Mouse (Mus musculus) heart, embryonic 11.5 days (tissue): ENCODE data around the gene Gtf3c6. TPM values are rescaled to one million over a fixed set of nuclear protein-coding genes. Genes with fewer than 3 reads are reported as not detected.
"Not testable (repeated sequence)": the region's sequence is repeated elsewhere in the genome, so short reads cannot be mapped to it uniquely, and the experiment has no call there.

Experiments
- ATAC-seq: fragments of 200-750 bp; cut with Nextera tagmentation; replicated peaks from 2 replicates; pipeline ENCODE4 v1.8.0; 2017; ENCODE audit warnings: moderate library complexity; ENCODE audit not compliant: insufficient number of reproducible peaks, low FRiP score, low TSS enrichment
- H3K27ac ChIP-seq: fragments of 300-500 bp; sonication (generic); 2 replicates; pipeline ENCODE4 v1.5.1; 2014; ENCODE audit warnings: mild to moderate bottlenecking, low read depth, low read length
- H3K27me3 ChIP-seq: fragments of 300-500 bp; sonication (generic); 2 replicates; pipeline ENCODE4 v1.6.1; 2014; ENCODE audit warnings: mild to moderate bottlenecking, low read length, mixed read lengths; ENCODE audit not compliant: control insufficient read depth, insufficient read depth
- H3K36me3 ChIP-seq: fragments of 300-500 bp; sonication (generic); 2 replicates; pipeline ENCODE4 v1.6.1; 2014; ENCODE audit warnings: mild to moderate bottlenecking, low read length, moderate library complexity, mixed read lengths; ENCODE audit not compliant: control insufficient read depth, insufficient read depth
- H3K4me1 ChIP-seq: fragments of 300-500 bp; sonication (generic); 2 replicates; pipeline ENCODE4 v1.6.1; 2014; ENCODE audit warnings: low read length; ENCODE audit not compliant: control insufficient read depth, insufficient read depth
- H3K4me2 ChIP-seq: fragments of 300-500 bp; sonication (generic); 2 replicates; pipeline ENCODE4 v1.6.1; 2014; ENCODE audit warnings: mild to moderate bottlenecking, moderate library complexity
- H3K4me3 ChIP-seq: fragments of 300-500 bp; sonication (generic); 2 replicates; pipeline ENCODE4 v1.5.1; 2014; ENCODE audit warnings: low read depth, low read length
- H3K9ac ChIP-seq: fragments of 300-500 bp; sonication (generic); 2 replicates; pipeline ENCODE4 v1.6.1; 2014; ENCODE audit warnings: mild to moderate bottlenecking, low read depth, low read length, moderate library complexity
- H3K9me3 ChIP-seq: fragments of 300-500 bp; sonication (generic); replicated peaks from 2 replicates; pipeline ENCODE4 v1.6.1; 2016; ENCODE audit warnings: low read length; ENCODE audit not compliant: control insufficient read depth
- WGBS: fragments of 180-500 bp; shearing (Covaris S2); extraction: QIAGEN DNeasy Blood & Tissue Kit; methylation state at CpG from one replicate; pipeline ENCODE4 v1.1.7; 2014; ENCODE audit not compliant: insufficient replicate concordance; 5-methylcytosine and 5-hydroxymethylcytosine counted together
- polyA plus RNA-seq: library from polyadenylated mRNA; unstranded; fragments of >200 nt; fragmentation: Nextera tagmentation; extraction: Ambion mirVana; gene quantifications from 2 replicates; pipeline ENCODE4 v1.2.1, GENCODE M21; 2014

Gtf3c6 gene
- polyA plus RNA-seq, result 91.9 and 105 TPM in 2 replicates

GRCm38 (mm10) chr10:40257414-40258255 lies at the start of gene Gtf3c6:
Gtf3c6 (minus strand) TSS chr10:40258108.
- peak within 1 kb of the TSS; percentile 95 for H3K27ac ChIP-seq
- H3K9me3 ChIP-seq, result no peaks in the 10 kb centered on the region
- peak within 1 kb of the TSS; percentile 89 for H3K4me2 ChIP-seq
- peak within 1 kb of the TSS; percentile 73 for H3K4me3 ChIP-seq
- H3K36me3 ChIP-seq, result peaks cover 11% of the 10 kb centered on the region
- H3K4me1 ChIP-seq, result peaks cover 4% of the 10 kb centered on the region
- no peaks in the 10 kb centered on the region for H3K27me3 ChIP-seq
- under 1% methylated on average over 43 of the region's 43 CpGs for whole genome bisulfite sequencing
- peak; percentile 47; the same call in 1 of the 2 replicates for ATAC-seq
- peak within 1 kb of the TSS; percentile 90 for H3K9ac ChIP-seq

DNA sequence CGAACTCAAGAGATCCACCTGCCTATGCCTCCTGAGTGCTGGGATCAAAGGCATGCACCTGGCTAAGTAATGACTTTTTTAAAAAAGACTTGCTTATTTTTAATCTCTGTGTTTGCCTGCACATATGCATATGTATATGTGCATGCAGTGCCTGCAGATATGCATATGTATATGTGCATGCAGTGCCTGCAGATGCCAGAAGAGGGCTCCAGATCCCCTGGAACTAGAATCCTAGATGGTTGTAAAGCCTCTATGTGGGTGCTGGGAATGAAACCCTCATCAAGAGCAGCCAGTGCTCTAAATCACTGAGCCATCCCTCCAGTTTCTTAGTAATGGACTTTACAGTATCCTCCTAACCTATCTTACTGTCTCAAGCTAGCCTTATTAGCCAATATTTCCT lies 48.1 kb upstream of the Gtf3c6 start:
- no peak for ATAC-seq
- WGBS, result 84% methylated on average over 1 of the region's 1 CpGs

GRCm38 (mm10) chr10:40302140-40302985 lies 44.5 kb upstream of the Gtf3c6 start, which contains the start of gene Amd1:
Amd1 (minus strand) TSS chr10:40302186.
- H3K4me1 ChIP-seq, result peaks cover 16% of the 10 kb centered on the region; the same call in 1 of the 2 replicates
- peak within 1 kb of the TSS; percentile 96 for H3K9ac ChIP-seq
- H3K27me3 ChIP-seq, result no peaks in the 10 kb centered on the region
- H3K4me3 ChIP-seq, result peak within 1 kb of the TSS; percentile 100
- no peaks in the 10 kb centered on the region for H3K36me3 ChIP-seq
- H3K9me3 ChIP-seq, result peaks cover 3% of the 10 kb centered on the region; the same call in 1 of the 2 replicates
- peak within 1 kb of the TSS; percentile 88 for H3K4me2 ChIP-seq
- under 1% methylated on average over 55 of the region's 55 CpGs for WGBS
- peak; percentile 94 for ATAC-seq
- peak within 1 kb of the TSS; percentile 98 for H3K27ac ChIP-seq

More for the DNA sequence above, 48.1 kb upstream of the Gtf3c6 start:
- no peak overlapping the region for H3K9ac ChIP-seq
- no peaks in the 10 kb centered on the region for H3K4me1 ChIP-seq
- no peak overlapping the region for H3K4me2 ChIP-seq
- no peak overlapping the region for H3K4me3 ChIP-seq
- no peaks in the 10 kb centered on the region for H3K27me3 ChIP-seq
- no peaks in the 10 kb centered on the region for H3K36me3 ChIP-seq
- H3K9me3 ChIP-seq, result peaks cover 3% of the 10 kb centered on the region; the same call in 1 of the 2 replicates
- H3K27ac ChIP-seq, result no peak overlapping the region

DNA sequence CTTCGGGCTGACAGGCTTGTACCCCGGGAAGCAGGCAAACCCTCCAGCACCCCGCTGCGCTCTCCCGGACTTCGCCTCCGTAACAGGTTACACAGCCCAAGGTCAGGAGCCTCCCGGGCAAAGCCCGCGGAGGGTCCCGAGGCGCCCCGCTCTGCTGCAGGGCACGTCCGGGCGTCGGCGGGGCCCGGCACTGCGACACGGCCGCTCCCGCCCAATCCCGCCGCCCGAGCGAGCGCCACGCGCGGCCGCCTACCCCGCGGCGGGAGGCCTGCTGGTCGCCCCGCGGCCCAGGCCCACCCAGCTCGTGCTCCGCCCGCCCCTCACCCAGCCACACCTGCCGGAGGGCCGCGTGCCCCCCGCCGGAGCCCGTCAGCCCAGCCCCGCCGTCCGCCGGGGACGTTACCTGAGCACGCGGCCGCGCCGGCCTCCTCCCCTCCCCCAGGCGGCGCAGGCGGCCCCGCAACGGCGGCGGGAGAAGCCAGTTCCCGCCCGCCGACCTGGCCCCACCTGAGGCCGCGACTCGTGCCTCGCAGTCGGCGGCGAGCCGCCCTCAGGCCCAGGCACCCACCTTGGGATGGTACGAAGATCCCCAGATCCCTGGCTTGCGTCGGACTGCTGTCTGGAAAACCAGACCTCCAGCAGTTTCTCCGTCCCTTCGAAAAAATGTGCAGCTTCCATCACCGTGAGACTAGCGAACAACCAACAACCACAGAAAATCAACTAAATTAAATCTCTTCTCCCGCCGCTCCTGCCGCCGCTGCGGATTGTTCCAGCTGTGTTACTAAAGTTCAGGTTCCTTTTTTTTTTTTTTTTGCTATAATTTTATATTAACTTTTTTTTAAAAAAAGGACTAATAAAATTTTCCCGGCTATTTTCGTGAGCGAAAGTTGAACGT lies 43.5 kb upstream of the Gtf3c6 start:
- peak; percentile 47 for ATAC-seq
- H3K9me3 ChIP-seq, H3K27me3 ChIP-seq, H3K36me3 ChIP-seq: not testable (repeated sequence)
- H3K4me3 ChIP-seq, result peak overlapping the region; percentile 100
- H3K4me1 ChIP-seq, result peaks cover 16% of the 10 kb centered on the region; the same call in 1 of the 2 replicates
- peak overlapping the region; percentile 88 for H3K4me2 ChIP-seq
- peak overlapping the region; percentile 96 for H3K9ac ChIP-seq
- under 1% methylated on average over 76 of the region's 91 CpGs for WGBS
- H3K27ac ChIP-seq, result peak overlapping the region; percentile 92

GRCm38 (mm10) chr10:40300648-40301171 lies 42.8 kb upstream of the Gtf3c6 start:
- no peaks in the 10 kb centered on the region for H3K27me3 ChIP-seq
- peaks cover 18% of the 10 kb centered on the region; the same call in 1 of the 2 replicates for H3K4me1 ChIP-seq
- H3K4me2 ChIP-seq, result peak overlapping the region; percentile 88
- H3K9ac ChIP-seq, result peak overlapping the region; percentile 96
- peak; percentile 81 for ATAC-seq
- H3K4me3 ChIP-seq, result peak overlapping the region; percentile 100
- H3K36me3 ChIP-seq, result no peaks in the 10 kb centered on the region
- peak overlapping the region; percentile 92 for H3K27ac ChIP-seq
- WGBS, result under 1% methylated on average over 36 of the region's 36 CpGs
- no peaks in the 10 kb centered on the region for H3K9me3 ChIP-seq

DNA sequence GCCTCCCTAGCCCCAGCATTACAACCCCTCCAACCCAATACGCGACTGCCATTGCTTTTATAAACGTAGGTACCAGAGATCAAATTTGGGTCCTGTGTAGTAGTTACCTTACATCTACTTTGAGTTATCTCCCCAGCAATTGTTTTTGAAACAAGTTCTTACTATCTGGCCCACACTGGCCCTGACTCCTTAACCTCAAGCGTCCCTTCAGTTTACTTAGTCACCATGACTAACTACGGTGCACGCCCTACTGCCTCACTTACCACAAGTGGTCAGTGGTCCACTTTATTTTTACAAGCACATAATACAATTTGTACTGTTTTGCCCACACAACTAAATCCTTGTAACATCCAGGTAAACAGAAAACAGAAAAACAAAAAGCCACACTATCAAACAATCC lies 34.7 kb upstream of the Gtf3c6 start:
- Histone ChIP-seq H3K4me3 (no peak overlapping the region), H3K4me1 (0 out of 2 replicates have a peak, but pooled peaks cover 2% of the 10 kb centered on the region), H3K4me2 (no peak overlapping the region), H3K27ac (no peak overlapping the region; the same call in 1 of the 2 replicates), H3K36me3 (peaks cover 11% of the 10 kb centered on the region), H3K27me3 (no peaks in the 10 kb centered on the region), H3K9ac (no peak overlapping the region), H3K9me3 (no peaks in the 10 kb centered on the region)
- ATAC-seq, result no peak
- WGBS, result 88% methylated on average over 6 of the region's 6 CpGs

- ATAC-seq, result no peak
- H3K36me3 ChIP-seq, result peaks cover 22% of the 10 kb centered on the region
Observed at GRCm38 (mm10) chr10:40286767-40287166, 28.9 kb upstream of the Gtf3c6 start.

More at GRCm38 (mm10) chr10:40286767-40287166, 28.9 kb upstream of the Gtf3c6 start:
- no peak overlapping the region for H3K4me3 ChIP-seq
- no peaks in the 10 kb centered on the region for H3K27me3 ChIP-seq
- H3K4me1 ChIP-seq, result no peaks in the 10 kb centered on the region
- H3K9ac ChIP-seq, result no peak overlapping the region
- WGBS, result 70% methylated on average over 1 of the region's 1 CpGs
- no peak overlapping the region for H3K4me2 ChIP-seq
- H3K9me3 ChIP-seq, result no peaks in the 10 kb centered on the region
- H3K27ac ChIP-seq, result no peak overlapping the region
